Mouse (Mus musculus): ENCODE data around the gene Calm2. TPM values are rescaled to one million over a fixed set of nuclear protein-coding genes. Genes with fewer than 3 reads are reported as not detected.

Calm2 gene
- polyA plus RNA-seq, 1 experiment from 2014 or later: 397 TPM

- no peak overlapping the region for H3K9ac ChIP-seq (replicated peaks)
- WGBS (ENCODE audit: insufficient replicate concordance): 78% methylated on average over 5 of the region's 5 CpGs
These were observed 21.9 kb upstream of the Calm2 start for GRCm38 (mm10) chr17:87468616-87469015.

GRCm38 (mm10) chr17:87461499-87461896, 14.8 kb upstream of the Calm2 start:
- no peak for ATAC-seq
- Histone ChIP-seq H3K4me2 (ENCODE audit: low read depth, low read length) (no peak overlapping the region), H3K36me3 (replicated peaks; ENCODE audit: insufficient read depth, low read length) (no peaks in the 10 kb centered on the region), H3K9me3 (ENCODE audit: low read length) (no peaks in the 10 kb centered on the region), H3K27ac (ENCODE audit: low read depth) (no peak overlapping the region), H3K9ac (replicated peaks) (no peak overlapping the region), H3K4me3 (ENCODE audit: low read depth, low read length) (no peak overlapping the region), H3K4me1 (ENCODE audit: insufficient read depth) (peaks cover 26% of the 10 kb centered on the region), H3K27me3 (ENCODE audit: insufficient read depth, low read length) (no peaks in the 10 kb centered on the region)
- DNase-seq: no peak
- 49% methylated on average over 3 of the region's 3 CpGs for WGBS (ENCODE audit: insufficient replicate concordance)
- TF ChIP-seq EP300 (IDR thresholded peaks at IDR 0.05; ENCODE audit: low read depth): no peak
- peak; percentile 42; the same call in 1 of the 2 replicates for TF ChIP-seq CTCF (IDR thresholded peaks at IDR 0.05; ENCODE audit: low read depth)

More at GRCm38 (mm10) chr17:87468616-87469015, 21.9 kb upstream of the Calm2 start:
- DNase-seq: no peak
- Histone ChIP-seq H3K27me3 (ENCODE audit: insufficient read depth, low read length) (peaks cover 2% of the 10 kb centered on the region; the same call in 1 of the 2 replicates), H3K27ac (ENCODE audit: low read depth) (no peak overlapping the region), H3K36me3 (replicated peaks; ENCODE audit: insufficient read depth, low read length) (no peaks in the 10 kb centered on the region), H3K4me1 (ENCODE audit: insufficient read depth) (peaks cover 5% of the 10 kb centered on the region; the same call in 1 of the 2 replicates), H3K4me3 (ENCODE audit: low read depth, low read length) (no peak overlapping the region), H3K9me3 (ENCODE audit: low read length) (no peaks in the 10 kb centered on the region), H3K4me2 (ENCODE audit: low read depth, low read length) (no peak overlapping the region)
- no peak for ATAC-seq
- no peak for TF ChIP-seq EP300 (IDR thresholded peaks at IDR 0.05; ENCODE audit: low read depth)
- no peak for TF ChIP-seq CTCF (IDR thresholded peaks at IDR 0.05; ENCODE audit: low read depth)

GRCm38 (mm10) chr17:87460669-87461498, 14.1 kb upstream of the Calm2 start:
- no peak overlapping the region for H3K27ac ChIP-seq (ENCODE audit: low read depth)
- 49% methylated on average over 17 of the region's 17 CpGs for WGBS (ENCODE audit: insufficient replicate concordance)

GRCm38 (mm10) chr17:87459750-87460668, 13.3 kb upstream of the Calm2 start:
- peak overlapping the region; percentile 67 for H3K4me2 ChIP-seq (ENCODE audit: low read depth, low read length)
- no peaks in the 10 kb centered on the region for H3K27me3 ChIP-seq (ENCODE audit: insufficient read depth, low read length)
- H3K4me1 ChIP-seq (ENCODE audit: insufficient read depth): peaks cover 26% of the 10 kb centered on the region
- TF ChIP-seq CTCF (IDR thresholded peaks at IDR 0.05; ENCODE audit: low read depth) (no peak), EP300 (IDR thresholded peaks at IDR 0.05; ENCODE audit: low read depth) (no peak)
- DNase-seq (no peak), ATAC-seq (peak; percentile 39; the same call in 1 of the 2 replicates)
- H3K4me3 ChIP-seq (ENCODE audit: low read depth, low read length): no peak overlapping the region
- 24% methylated on average over 14 of the region's 14 CpGs for WGBS (ENCODE audit: insufficient replicate concordance)
- H3K9ac ChIP-seq (replicated peaks): peak overlapping the region; percentile 36; the same call in 1 of the 2 replicates
- no peaks in the 10 kb centered on the region for H3K9me3 ChIP-seq (ENCODE audit: low read length)
- no peaks in the 10 kb centered on the region for H3K36me3 ChIP-seq (replicated peaks; ENCODE audit: insufficient read depth, low read length)
- H3K27ac ChIP-seq (ENCODE audit: low read depth): peak overlapping the region; percentile 67

More at GRCm38 (mm10) chr17:87460669-87461498, 14.1 kb upstream of the Calm2 start:
- TF ChIP-seq EP300 (IDR thresholded peaks at IDR 0.05; ENCODE audit: low read depth): no peak
- TF ChIP-seq CTCF (IDR thresholded peaks at IDR 0.05; ENCODE audit: low read depth): no peak
- H3K27me3 ChIP-seq (ENCODE audit: insufficient read depth, low read length): no peaks in the 10 kb centered on the region
- H3K4me1 ChIP-seq (ENCODE audit: insufficient read depth): peaks cover 26% of the 10 kb centered on the region
- no peak overlapping the region for H3K9ac ChIP-seq (replicated peaks)
- peak overlapping the region; percentile 67 for H3K4me2 ChIP-seq (ENCODE audit: low read depth, low read length)
- DNase-seq (no peak), ATAC-seq (no peak)
- H3K4me3 ChIP-seq (ENCODE audit: low read depth, low read length): no peak overlapping the region
- no peaks in the 10 kb centered on the region for H3K36me3 ChIP-seq (replicated peaks; ENCODE audit: insufficient read depth, low read length)
- no peaks in the 10 kb centered on the region for H3K9me3 ChIP-seq (ENCODE audit: low read length)

- Histone ChIP-seq H3K27me3 (ENCODE audit: insufficient read depth, low read length) (no peaks in the 10 kb centered on the region), H3K36me3 (replicated peaks; ENCODE audit: insufficient read depth, low read length) (no peaks in the 10 kb centered on the region), H3K9ac (replicated peaks) (peak overlapping the region; percentile 36), H3K4me1 (ENCODE audit: insufficient read depth) (peaks cover 26% of the 10 kb centered on the region), H3K27ac (ENCODE audit: low read depth) (peak overlapping the region; percentile 70), H3K4me2 (ENCODE audit: low read depth, low read length) (peak overlapping the region; percentile 67), H3K4me3 (ENCODE audit: low read depth, low read length) (no peak overlapping the region), H3K9me3 (ENCODE audit: low read length) (no peaks in the 10 kb centered on the region)
- WGBS (ENCODE audit: insufficient replicate concordance): 9% methylated on average over 15 of the region's 17 CpGs
- peak; percentile 75 for ATAC-seq
- peak; percentile 41 for DNase-seq
- TF ChIP-seq CTCF (IDR thresholded peaks at IDR 0.05; ENCODE audit: low read depth) (no peak), EP300 (IDR thresholded peaks at IDR 0.05; ENCODE audit: low read depth) (no peak)
These were observed 12.4 kb upstream of the Calm2 start for GRCm38 (mm10) chr17:87458911-87459749.

All from liver, postnatal 0 days (tissue).